Mouse (Mus musculus): ENCODE measurements around the gene Wdr1.

- TF ChIP-seq CTCF (IDR thresholded peaks at IDR 0.05; ENCODE audit: low read depth) = no peak
- no peak for TF ChIP-seq EP300 (optimal IDR thresholded peaks at IDR 0.05)
Measured at GRCm38 (mm10) chr5:38479027-38479426, 84.0 kb downstream of the Wdr1 start.

Data from stomach, postnatal 0 days (tissue).